Mouse (Mus musculus) midbrain, embryonic 10.5 days (tissue): ENCODE measurements around the gene Ube2i. TPM values are rescaled to one million over a fixed set of nuclear protein-coding genes. Genes with fewer than 3 reads are reported as not detected.
"Not testable (repeated sequence)": the region's sequence is repeated elsewhere in the genome, so short reads cannot be mapped to it uniquely, and the experiment has no call there.

Experiments used
- DNase-seq: peaks from one replicate; pipeline ENCODE4 v3.0.0-alpha.2; 2017; ENCODE audit warnings: low spot score
- H3K27ac ChIP-seq: fragments of 300-500 bp; sonication (generic); replicated peaks from 2 replicates; pipeline ENCODE4 v1.5.1; 2016; ENCODE audit warnings: mild to moderate bottlenecking
- H3K27me3 ChIP-seq: fragments of 300-500 bp; sonication (generic); 2 replicates; pipeline ENCODE4 v1.6.1; 2016; ENCODE audit warnings: low read depth, mild to moderate bottlenecking; ENCODE audit not compliant: poor library complexity, severe bottlenecking
- H3K36me3 ChIP-seq: fragments of 300-500 bp; sonication (generic); 2 replicates; pipeline ENCODE4 v1.6.1; 2016; ENCODE audit warnings: mild to moderate bottlenecking, moderate library complexity
- H3K4me1 ChIP-seq: fragments of 300-500 bp; sonication (generic); 2 replicates; pipeline ENCODE4 v1.6.1; 2016
- H3K4me3 ChIP-seq: fragments of 300-500 bp; sonication (generic); 2 replicates; pipeline ENCODE4 v1.5.1; 2016; ENCODE audit warnings: mild to moderate bottlenecking, moderate library complexity
- H3K9me3 ChIP-seq: fragments of 300-500 bp; sonication (generic); replicated peaks from 2 replicates; pipeline ENCODE4 v1.6.1; 2016; ENCODE audit warnings: mild to moderate bottlenecking
- WGBS: fragments of 180-500 bp; shearing (Covaris S2); methylation state at CpG from one replicate; pipeline ENCODE4 v1.1.7; 2016; 5-methylcytosine and 5-hydroxymethylcytosine counted together
- microRNA-seq: library from miRNA; unstranded; fragments of <30 nt; microRNA quantifications from one replicate; pipeline ENCODE4, GENCODE M21; 2017
- polyA plus RNA-seq: library from polyadenylated mRNA; unstranded; fragments of >200 nt; fragmentation: Nextera tagmentation; extraction: Ambion mirVana; gene quantifications from 2 replicates; pipeline ENCODE4 v1.2.1, GENCODE M21; 2016

The Ube2i gene
- polyA plus RNA-seq, 1 experiment from 2014 or later = 915 TPM

DNA sequence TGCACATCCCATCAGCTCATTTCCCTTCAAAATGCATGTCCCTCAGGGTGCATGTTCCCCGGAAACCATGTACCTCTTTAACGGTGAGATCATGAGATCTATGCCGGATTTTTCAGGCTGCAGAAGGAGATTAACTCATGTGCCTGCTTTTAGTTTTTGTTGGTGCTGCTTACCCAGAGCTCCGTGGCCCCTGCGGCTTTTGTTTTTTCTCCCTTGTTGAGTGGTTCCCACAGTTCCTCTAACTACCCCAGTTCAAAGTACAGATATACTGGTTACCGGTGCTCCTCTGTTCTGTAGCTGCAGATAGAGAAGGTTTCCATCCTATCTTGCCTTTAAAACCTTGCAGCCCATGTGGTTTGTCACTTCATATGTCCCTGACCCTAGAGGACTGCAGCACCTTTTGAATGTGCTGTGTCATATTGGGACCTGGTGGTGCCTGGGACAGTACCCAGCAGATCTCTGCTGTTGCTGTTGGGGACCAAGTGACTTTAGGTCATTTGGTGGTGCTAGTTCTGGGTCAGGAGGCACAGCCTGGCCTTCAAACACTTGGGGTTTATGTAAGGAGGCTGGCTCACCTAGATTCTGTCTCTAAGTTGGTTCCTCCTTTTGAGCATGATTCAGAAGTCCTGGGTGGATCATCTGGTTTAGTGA, 51.3 kb downstream of the Ube2i start:
- Histone ChIP-seq H3K36me3 (peaks cover 22% of the 10 kb centered on the region), H3K4me1 (peaks cover 20% of the 10 kb centered on the region), H3K9me3 (no peaks in the 10 kb centered on the region), H3K27me3 (peaks cover 13% of the 10 kb centered on the region), H3K4me3 (peak overlapping the region; percentile 60), H3K27ac (no peak overlapping the region)
- WGBS = 47% methylated on average over 6 of the region's 6 CpGs
- DNase-seq = no peak

DNA sequence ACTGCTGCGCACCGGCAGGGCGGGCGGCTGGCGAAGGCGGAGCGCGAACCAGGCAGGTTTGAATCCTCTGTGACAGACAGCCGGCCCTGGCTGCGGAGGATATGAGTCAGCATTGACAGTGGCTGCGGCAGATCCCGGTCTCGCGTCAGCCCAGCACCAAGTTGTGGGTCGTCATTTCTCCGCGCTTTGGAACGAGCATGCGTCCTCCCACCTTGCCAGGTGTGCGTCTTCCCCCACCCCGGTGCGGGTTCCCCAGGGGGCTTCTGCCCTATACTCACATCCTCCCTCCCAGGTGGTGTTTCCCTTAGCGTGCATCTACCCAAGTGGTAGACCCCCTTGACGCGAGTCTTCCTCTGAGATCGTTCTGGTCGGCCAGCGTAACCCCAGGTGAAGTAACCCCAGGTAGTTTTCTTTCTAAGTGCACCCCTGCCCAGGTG, 51.9 kb downstream of the Ube2i start:
- H3K36me3 ChIP-seq = peaks cover 22% of the 10 kb centered on the region
- not testable (repeated sequence) for H3K9me3 ChIP-seq, DNase-seq, H3K27ac ChIP-seq
- H3K4me1 ChIP-seq = peaks cover 20% of the 10 kb centered on the region
- peak overlapping the region; percentile 60 for H3K4me3 ChIP-seq
- peaks cover 13% of the 10 kb centered on the region for H3K27me3 ChIP-seq
- whole genome bisulfite sequencing = 9% methylated on average over 16 of the region's 28 CpGs

DNA sequence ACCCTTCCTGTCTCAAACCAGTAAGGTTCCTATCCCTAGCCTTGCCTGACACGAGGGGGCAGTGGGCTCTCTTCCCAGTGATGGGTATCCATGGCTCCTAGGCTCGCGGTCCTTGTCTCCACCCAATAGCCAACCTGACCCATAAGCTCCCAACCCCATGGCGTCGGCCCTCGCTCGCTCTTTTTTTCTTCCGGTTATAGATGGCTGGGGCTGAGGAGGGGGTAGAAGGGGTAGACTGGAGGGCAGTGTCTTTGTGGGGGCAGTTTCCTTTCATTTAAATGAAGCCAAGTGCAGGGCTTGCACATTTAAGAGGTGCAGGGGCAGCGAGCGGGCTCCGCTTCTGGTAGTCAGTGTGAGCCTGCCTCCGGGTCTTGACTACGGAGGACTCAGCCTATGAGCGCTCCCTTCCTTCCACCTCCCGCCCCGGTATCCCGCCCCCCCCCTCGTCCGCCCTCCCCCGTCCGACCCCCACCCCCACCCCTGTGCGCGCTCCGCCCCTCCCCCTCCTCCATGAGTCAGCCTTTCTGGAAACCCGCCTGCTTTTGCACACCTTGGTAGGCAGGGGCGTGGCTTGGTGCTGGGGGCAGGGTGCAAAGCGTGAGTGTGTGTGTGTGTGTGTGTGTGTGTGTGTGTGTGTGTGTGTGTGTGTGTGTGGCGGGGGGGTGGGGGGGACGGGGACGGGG, 52.5 kb downstream of the Ube2i start:
- Histone ChIP-seq H3K4me1 (peaks cover 20% of the 10 kb centered on the region), H3K4me3 (peak overlapping the region; percentile 60), H3K36me3 (peaks cover 22% of the 10 kb centered on the region), H3K9me3 (no peaks in the 10 kb centered on the region), H3K27ac (peak overlapping the region; percentile 77), H3K27me3 (peaks cover 13% of the 10 kb centered on the region)
- DNase-seq = peak; percentile 62
- under 1% methylated on average over 17 of the region's 30 CpGs for WGBS

DNA sequence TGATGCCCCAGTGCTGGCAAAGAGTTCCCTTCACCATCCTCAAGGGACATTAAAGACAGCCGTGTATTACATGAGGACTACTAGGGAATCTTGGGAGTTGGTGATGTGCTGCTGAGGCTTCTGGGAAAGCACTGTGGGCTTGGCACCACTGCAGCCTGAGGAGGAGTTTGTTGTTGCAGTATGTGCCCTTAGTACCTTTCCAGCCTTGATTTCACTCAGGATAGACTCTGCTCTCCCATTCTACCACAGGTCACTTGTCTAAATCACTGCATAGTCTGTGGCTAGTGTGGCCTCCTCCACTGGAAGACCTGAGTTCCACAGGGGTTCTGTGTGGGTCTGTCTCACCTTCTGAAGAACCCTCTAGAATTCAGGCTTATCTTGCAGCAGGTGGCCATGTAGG, 53.7 kb downstream of the Ube2i start:
- WGBS = 90% methylated on average over 1 of the region's 1 CpGs
- peaks cover 27% of the 10 kb centered on the region for H3K36me3 ChIP-seq
- no peaks in the 10 kb centered on the region for H3K9me3 ChIP-seq
- H3K4me3 ChIP-seq = 0 out of 2 replicates have a peak overlapping the region, but pooled peaks have one; percentile 60
- peaks cover 20% of the 10 kb centered on the region for H3K4me1 ChIP-seq
- H3K27me3 ChIP-seq = peaks cover 13% of the 10 kb centered on the region
- DNase-seq = no peak
- H3K27ac ChIP-seq = no peak overlapping the region

DNA sequence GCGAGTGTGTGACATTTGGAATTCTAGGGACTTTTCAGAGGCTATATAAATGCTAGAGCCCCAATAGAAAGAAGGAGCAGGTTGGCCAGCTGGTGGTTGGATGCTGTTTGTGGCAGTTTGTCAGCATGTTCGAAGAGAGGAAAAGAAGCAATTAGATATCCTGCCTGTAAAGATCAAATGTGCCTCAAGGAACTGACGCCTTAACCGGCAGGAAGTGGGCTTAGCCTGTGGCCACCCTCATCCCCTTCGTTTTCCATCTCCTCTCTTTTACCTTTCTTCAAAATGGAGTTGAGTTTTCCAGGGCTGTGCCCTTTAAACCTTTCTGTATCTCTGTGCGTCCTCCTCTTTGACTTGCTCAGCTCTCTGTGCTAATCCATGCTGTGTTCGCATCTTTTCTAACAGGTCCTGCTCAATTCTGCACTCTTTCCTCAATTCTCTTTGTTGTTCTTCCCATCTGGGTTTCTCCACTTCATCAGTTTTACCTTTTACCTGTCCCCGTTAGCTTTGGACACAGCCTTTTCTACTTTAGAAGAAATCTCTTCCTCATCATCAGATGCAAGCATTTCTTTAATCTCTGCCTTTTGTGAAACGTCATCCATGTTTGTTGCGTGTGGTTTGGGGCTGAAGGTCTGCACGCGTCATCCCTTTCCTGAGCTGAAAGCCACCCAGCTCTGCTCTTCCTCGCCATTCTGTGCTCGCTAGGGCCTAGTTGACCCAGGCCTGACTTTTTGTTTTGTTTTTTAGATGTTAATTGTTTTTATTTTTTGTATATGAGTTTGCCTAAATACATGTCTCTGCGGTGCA, 54.7 kb downstream of the Ube2i start:
- peaks cover 33% of the 10 kb centered on the region for H3K36me3 ChIP-seq
- WGBS = 90% methylated on average over 15 of the region's 15 CpGs
- no peak overlapping the region for H3K27ac ChIP-seq

DNA sequence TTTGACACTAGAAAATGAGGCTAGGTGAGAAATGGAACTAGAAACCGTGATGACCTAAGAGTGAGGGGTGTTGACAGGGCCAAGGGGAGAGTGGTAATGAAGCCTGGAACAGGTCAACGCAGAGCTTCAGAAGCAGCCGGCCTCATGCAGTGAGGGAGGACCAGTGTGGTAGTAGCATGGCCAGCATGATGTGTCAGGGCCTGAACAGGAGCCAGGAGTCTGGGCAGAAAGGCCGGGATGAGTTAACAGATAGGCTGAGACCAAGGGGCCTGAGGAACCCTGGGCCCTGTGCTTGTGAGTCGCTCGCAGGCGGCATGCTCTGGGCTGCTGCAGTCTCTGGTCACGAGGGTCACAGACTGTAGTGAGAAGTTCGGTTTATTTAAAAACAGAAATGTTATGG, 55.5 kb downstream of the Ube2i start:
- H3K4me1 ChIP-seq = peaks cover 20% of the 10 kb centered on the region
- DNase-seq = no peak
- H3K27me3 ChIP-seq = peaks cover 13% of the 10 kb centered on the region
- H3K4me3 ChIP-seq = no peak overlapping the region
- 89% methylated on average over 9 of the region's 9 CpGs for WGBS
- H3K27ac ChIP-seq = no peak overlapping the region
- peaks cover 40% of the 10 kb centered on the region for H3K36me3 ChIP-seq
- H3K9me3 ChIP-seq = no peaks in the 10 kb centered on the region

More for the DNA sequence above, 54.7 kb downstream of the Ube2i start:
- no peak overlapping the region for H3K4me3 ChIP-seq
- DNase-seq = no peak
- peaks cover 20% of the 10 kb centered on the region for H3K4me1 ChIP-seq
- H3K9me3 ChIP-seq = no peaks in the 10 kb centered on the region
- H3K27me3 ChIP-seq = peaks cover 13% of the 10 kb centered on the region

DNA sequence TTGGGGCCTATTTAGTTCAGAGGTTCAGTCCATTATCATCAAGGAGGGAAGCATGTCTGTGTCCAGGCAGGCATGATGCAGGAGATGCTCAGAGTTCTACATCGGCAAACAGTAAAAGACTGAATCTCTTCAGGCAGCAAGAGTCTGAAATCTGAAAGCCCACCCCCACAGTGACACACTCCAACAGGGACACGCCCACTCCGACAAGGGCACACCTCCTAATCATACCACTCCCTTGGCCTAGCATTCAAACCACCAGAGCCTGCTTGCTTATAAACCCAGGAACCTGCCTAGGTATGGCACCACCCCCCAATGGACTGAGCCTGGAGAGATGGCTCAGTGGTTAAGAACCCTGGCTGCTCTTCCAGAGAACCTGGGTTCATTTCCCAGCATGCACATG, 59.0 kb downstream of the Ube2i start:
- H3K27ac ChIP-seq = no peak overlapping the region
- H3K4me1 ChIP-seq = no peaks in the 10 kb centered on the region
- H3K27me3 ChIP-seq = no peaks in the 10 kb centered on the region
- no peaks in the 10 kb centered on the region for H3K9me3 ChIP-seq
- no peak for DNase-seq
- no peak overlapping the region for H3K4me3 ChIP-seq
- peaks cover 71% of the 10 kb centered on the region for H3K36me3 ChIP-seq
- 93% methylated on average over 3 of the region's 3 CpGs for WGBS

Small RNA genes lying within 50 kb of the gene (microRNA-seq; reads per million reads assigned to microRNA genes)
- gene Mir3547 = 2.4 reads per million

Other genes starting within 250 kb of the Ube2i start
- 10.7 and 12.7 TPM in 2 replicates for gene Tmem204, start 191.0 kb downstream of the Ube2i start, polyA plus RNA-seq
- 51.2 and 51.5 TPM in 2 replicates for gene Telo2, start 158.7 kb downstream of the Ube2i start, polyA plus RNA-seq
- not detected in 2 replicates for gene Ptx4, start 153.9 kb downstream of the Ube2i start, polyA plus RNA-seq
- gene Clcn7, start 141.2 kb downstream of the Ube2i start, polyA plus RNA-seq = 23.1 and 26.4 TPM in 2 replicates
- not detected in 2 replicates for gene Ccdc154, start 112.2 kb downstream of the Ube2i start, polyA plus RNA-seq
- gene Gm38655, start 99.2 kb downstream of the Ube2i start, polyA plus RNA-seq = not detected in 2 replicates
- 37.3 and 37.7 TPM in 2 replicates for gene BC003965, start 90.1 kb downstream of the Ube2i start, polyA plus RNA-seq
- 8.4 and 9.7 TPM in 2 replicates for gene Unkl, start 86.2 kb downstream of the Ube2i start, polyA plus RNA-seq
- gene Gnptg, start 34.5 kb downstream of the Ube2i start, polyA plus RNA-seq = 67.0 and 75.3 TPM in 2 replicates
- gene Tsr3, start 34.5 kb downstream of the Ube2i start, polyA plus RNA-seq = 74.6 and 80.4 TPM in 2 replicates
- gene Baiap3, start 18.3 kb downstream of the Ube2i start, polyA plus RNA-seq = 2.3 and 2.4 TPM in 2 replicates
- gene Prss34, start 23.8 kb upstream of the Ube2i start, polyA plus RNA-seq = not detected in 2 replicates
- gene Prss28, start 34.0 kb upstream of the Ube2i start, polyA plus RNA-seq = not detected in 2 replicates
- not detected in 2 replicates for gene Prss29, start 44.0 kb upstream of the Ube2i start, polyA plus RNA-seq
- not detected in 2 replicates for gene Tpsab1, start 70.9 kb upstream of the Ube2i start, polyA plus RNA-seq
- gene Tpsb2, start 91.7 kb upstream of the Ube2i start, polyA plus RNA-seq = not detected in 2 replicates
- not detected in 2 replicates for gene Tpsg1, start 94.7 kb upstream of the Ube2i start, polyA plus RNA-seq
- gene Cacna1h, start 159.2 kb upstream of the Ube2i start, polyA plus RNA-seq = 2.1 and 3.6 TPM in 2 replicates
- 0.17 and 0.38 TPM in 2 replicates for gene Tekt4, start 180.0 kb upstream of the Ube2i start, polyA plus RNA-seq
- not detected in 2 replicates for gene Sstr5, start 222.7 kb upstream of the Ube2i start, polyA plus RNA-seq